Mouse (Mus musculus) kidney, postnatal 0 days (tissue): ENCODE measurements around the gene Trit1. TPM values are rescaled to one million over a fixed set of nuclear protein-coding genes. Genes with fewer than 3 reads are reported as not detected.

Experiments used
- ATAC-seq: fragments of 200-750 bp; cut with Nextera tagmentation; replicated peaks from 2 replicates; pipeline ENCODE4 v1.8.0; 2017; ENCODE audit warnings: low read depth, moderate number of reproducible peaks, moderate TSS enrichment, moderate library complexity; ENCODE audit not compliant: low FRiP score
- DNase-seq: peaks from one replicate; pipeline ENCODE4 v3.0.0-alpha.2; 2016; ENCODE audit warnings: low spot score
- H3K27ac ChIP-seq: fragments of 300-500 bp; sonication (generic); 2 replicates; pipeline ENCODE4 v1.5.1; 2014; ENCODE audit warnings: mild to moderate bottlenecking
- H3K27me3 ChIP-seq: fragments of 300-500 bp; sonication (generic); 2 replicates; pipeline ENCODE4 v1.6.1; 2014; ENCODE audit warnings: low read length, mixed read lengths; ENCODE audit not compliant: insufficient read depth
- H3K36me3 ChIP-seq: fragments of 300-500 bp; sonication (generic); 2 replicates; pipeline ENCODE4 v1.6.1; 2014; ENCODE audit warnings: low read length, mixed read lengths; ENCODE audit not compliant: insufficient read depth
- H3K4me1 ChIP-seq: fragments of 300-500 bp; sonication (generic); replicated peaks from 2 replicates; pipeline ENCODE4 v1.6.1; 2014; ENCODE audit warnings: antibody characterized with exemption, low read length, mixed read lengths; ENCODE audit not compliant: insufficient read depth
- H3K4me2 ChIP-seq: fragments of 300-500 bp; sonication (generic); 2 replicates; pipeline ENCODE4 v1.6.1; 2014; ENCODE audit warnings: mild to moderate bottlenecking, low read length, moderate library complexity, mixed read lengths
- H3K4me3 ChIP-seq: fragments of 300-500 bp; sonication (generic); replicated peaks from 2 replicates; pipeline ENCODE4 v1.5.1; 2014; ENCODE audit warnings: low read depth, low read length
- H3K9ac ChIP-seq: fragments of 300-500 bp; sonication (generic); 2 replicates; pipeline ENCODE4 v1.6.1; 2014; ENCODE audit warnings: low read depth, low read length
- H3K9me3 ChIP-seq: fragments of 300-500 bp; sonication (generic); replicated peaks from 2 replicates; pipeline ENCODE4 v1.6.1; 2016; ENCODE audit warnings: low read length, inconsistent platforms, mixed read lengths
- CTCF ChIP-seq: IDR thresholded peaks from 2 replicates; pipeline ENCODE4 v1.5.1; 2016; ENCODE audit warnings: antibody characterized with exemption, low read depth, mild to moderate bottlenecking, moderate library complexity
- WGBS: fragments of 180-500 bp; shearing (Covaris S2); extraction: QIAGEN DNeasy Blood & Tissue Kit; methylation state at CpG from one replicate; pipeline ENCODE4 v1.1.7; 2014; 5-methylcytosine and 5-hydroxymethylcytosine counted together
- polyA plus RNA-seq: library from polyadenylated mRNA; unstranded; fragments of >200 nt; fragmentation: Nextera tagmentation; extraction: Ambion mirVana; gene quantifications from 2 replicates; pipeline ENCODE4 v1.2.1, GENCODE M21; 2015

The Trit1 gene
- polyA plus RNA-seq, 1 experiment from 2014 or later: 15.7 TPM

DNA sequence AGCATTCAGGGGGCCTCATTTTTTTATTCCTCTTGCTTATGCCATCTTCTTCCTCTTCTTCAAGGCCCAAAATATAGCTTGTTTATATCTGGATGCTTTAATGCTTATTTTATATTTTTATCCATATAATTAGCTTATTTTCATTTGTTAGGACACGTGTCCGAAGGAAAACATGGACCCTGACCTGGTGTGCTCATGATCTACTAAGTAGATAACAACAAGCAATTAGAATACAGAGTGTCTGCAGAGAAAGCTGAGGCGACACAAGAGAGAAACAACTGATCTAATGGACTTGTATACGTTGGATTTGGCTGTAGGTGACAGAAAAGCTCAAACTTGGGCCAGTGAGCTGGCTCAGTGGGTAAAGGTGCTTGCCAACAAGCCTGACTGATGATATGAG lies 39.5 kb upstream of the Trit1 start:
- no peak overlapping the region for H3K4me2 ChIP-seq
- ATAC-seq (no peak), DNase-seq (no peak)
- H3K4me1 ChIP-seq: no peaks in the 10 kb centered on the region
- 76% methylated on average over 4 of the region's 4 CpGs for WGBS
- TF ChIP-seq CTCF: no peak
- no peak overlapping the region for H3K9ac ChIP-seq
- H3K9me3 ChIP-seq: no peaks in the 10 kb centered on the region
- no peaks in the 10 kb centered on the region for H3K36me3 ChIP-seq
- H3K27ac ChIP-seq: no peak overlapping the region
- H3K4me3 ChIP-seq: no peak overlapping the region
- no peaks in the 10 kb centered on the region for H3K27me3 ChIP-seq

DNA sequence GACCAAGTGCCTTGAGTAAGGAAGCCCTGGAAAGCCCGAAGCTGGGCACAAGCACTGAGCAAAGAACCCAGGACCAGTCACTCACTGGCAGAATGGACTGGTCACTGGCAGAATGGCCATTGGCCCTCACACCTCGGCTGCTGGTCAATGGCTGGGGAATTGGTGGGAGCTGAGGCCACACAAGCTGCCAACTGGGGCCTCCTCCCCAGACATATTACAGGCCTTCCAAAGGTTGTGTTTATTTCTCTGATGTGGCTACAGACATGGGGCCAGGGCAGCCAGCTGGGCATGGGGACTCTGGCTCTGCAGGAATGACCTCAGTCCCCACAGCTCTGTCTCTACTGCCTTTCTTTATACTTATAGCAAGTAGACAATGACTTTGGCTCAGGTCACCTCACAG lies 37.5 kb upstream of the Trit1 start:
- WGBS: 57% methylated on average over 2 of the region's 2 CpGs
- Histone ChIP-seq H3K9me3 (no peaks in the 10 kb centered on the region), H3K4me1 (peaks cover 4% of the 10 kb centered on the region; the same call in 1 of the 2 replicates), H3K4me2 (no peak overlapping the region), H3K27ac (no peak overlapping the region), H3K4me3 (no peak overlapping the region), H3K9ac (no peak overlapping the region), H3K27me3 (0 out of 2 replicates have a peak, but pooled peaks cover 5% of the 10 kb centered on the region), H3K36me3 (no peaks in the 10 kb centered on the region)
- DNase-seq (no peak), ATAC-seq (no peak)
- no peak for TF ChIP-seq CTCF

DNA sequence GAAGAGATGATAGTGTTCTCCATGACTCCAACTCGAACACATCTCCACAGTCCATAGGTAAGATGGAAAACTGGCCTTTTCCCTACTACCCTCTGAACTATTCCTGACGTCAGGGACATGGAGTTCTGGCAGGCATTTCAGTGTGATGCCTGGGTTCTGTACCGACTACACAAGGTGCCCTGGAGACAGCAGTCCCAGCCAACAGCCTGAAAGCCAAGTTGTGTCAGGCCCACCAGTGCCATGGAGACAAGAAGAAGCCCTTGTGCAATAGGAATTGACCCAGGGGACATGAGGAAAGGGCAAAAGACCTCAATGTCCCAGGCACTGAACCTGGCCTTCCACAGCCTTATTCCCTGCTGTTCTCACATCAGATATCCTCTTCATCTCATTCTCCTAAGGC lies 36.6 kb upstream of the Trit1 start:
- TF ChIP-seq CTCF: no peak
- no peak for ATAC-seq
- 74% methylated on average over 3 of the region's 3 CpGs for WGBS
- Histone ChIP-seq H3K27ac (no peak overlapping the region), H3K9me3 (no peaks in the 10 kb centered on the region), H3K9ac (no peak overlapping the region), H3K4me3 (no peak overlapping the region), H3K27me3 (0 out of 2 replicates have a peak, but pooled peaks cover 7% of the 10 kb centered on the region), H3K4me2 (no peak overlapping the region), H3K36me3 (no peaks in the 10 kb centered on the region), H3K4me1 (peaks cover 4% of the 10 kb centered on the region; the same call in 1 of the 2 replicates)
- DNase-seq: no peak

DNA sequence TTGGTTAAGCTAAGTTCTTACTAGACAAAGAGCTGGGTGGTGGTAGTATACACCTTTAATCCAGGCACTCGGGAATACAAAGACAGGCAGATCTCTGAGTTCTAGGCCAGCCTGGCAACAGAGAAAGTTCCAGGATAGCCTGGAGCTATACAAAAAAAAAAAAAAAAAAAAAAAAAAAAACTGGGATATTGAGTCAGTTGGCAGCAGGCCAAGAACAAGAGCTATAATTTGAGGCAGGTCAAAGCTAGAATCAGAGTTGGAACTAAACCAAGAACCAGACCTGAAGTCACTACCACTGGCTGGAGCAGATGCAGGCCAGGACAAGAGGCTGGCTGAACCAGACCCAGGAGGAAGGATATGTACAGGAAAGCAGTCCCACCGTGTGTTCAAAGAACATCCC lies 35.7 kb upstream of the Trit1 start:
- Histone ChIP-seq H3K36me3 (no peaks in the 10 kb centered on the region), H3K27ac (no peak overlapping the region), H3K4me3 (no peak overlapping the region), H3K9me3 (no peaks in the 10 kb centered on the region), H3K4me1 (peaks cover 4% of the 10 kb centered on the region; the same call in 1 of the 2 replicates), H3K27me3 (0 out of 2 replicates have a peak, but pooled peaks cover 7% of the 10 kb centered on the region), H3K4me2 (no peak overlapping the region), H3K9ac (no peak overlapping the region)
- WGBS: 56% methylated on average over 2 of the region's 2 CpGs
- DNase-seq (no peak), ATAC-seq (no peak)
- no peak for TF ChIP-seq CTCF

DNA sequence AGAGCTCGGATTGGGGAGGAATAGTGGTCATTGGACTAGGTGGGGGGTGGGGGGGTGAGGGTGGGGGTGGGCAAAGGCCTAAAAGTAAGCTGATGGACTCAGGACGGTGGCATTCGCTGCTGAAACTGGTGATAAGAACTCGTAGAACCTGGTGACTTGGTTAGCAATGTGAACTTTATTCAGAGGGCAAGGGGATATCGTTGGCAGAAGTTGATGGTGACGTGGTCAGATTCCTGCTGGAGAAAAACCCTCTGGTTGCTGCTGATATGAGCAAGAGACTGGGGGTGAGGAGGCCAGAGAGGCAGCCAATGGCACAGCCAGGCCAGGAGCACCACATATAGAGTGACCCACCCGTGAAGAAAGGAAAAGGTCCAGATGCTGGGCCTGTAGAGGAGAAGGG lies 35.2 kb upstream of the Trit1 start:
- DNase-seq (no peak), ATAC-seq (no peak)
- H3K9ac ChIP-seq: no peak overlapping the region
- H3K27ac ChIP-seq: no peak overlapping the region
- no peak for TF ChIP-seq CTCF
- H3K27me3 ChIP-seq: 0 out of 2 replicates have a peak, but pooled peaks cover 7% of the 10 kb centered on the region
- H3K36me3 ChIP-seq: no peaks in the 10 kb centered on the region
- peaks cover 4% of the 10 kb centered on the region; the same call in 1 of the 2 replicates for H3K4me1 ChIP-seq
- 76% methylated on average over 7 of the region's 7 CpGs for WGBS
- H3K4me3 ChIP-seq: no peak overlapping the region
- H3K9me3 ChIP-seq: no peaks in the 10 kb centered on the region
- H3K4me2 ChIP-seq: no peak overlapping the region

DNA sequence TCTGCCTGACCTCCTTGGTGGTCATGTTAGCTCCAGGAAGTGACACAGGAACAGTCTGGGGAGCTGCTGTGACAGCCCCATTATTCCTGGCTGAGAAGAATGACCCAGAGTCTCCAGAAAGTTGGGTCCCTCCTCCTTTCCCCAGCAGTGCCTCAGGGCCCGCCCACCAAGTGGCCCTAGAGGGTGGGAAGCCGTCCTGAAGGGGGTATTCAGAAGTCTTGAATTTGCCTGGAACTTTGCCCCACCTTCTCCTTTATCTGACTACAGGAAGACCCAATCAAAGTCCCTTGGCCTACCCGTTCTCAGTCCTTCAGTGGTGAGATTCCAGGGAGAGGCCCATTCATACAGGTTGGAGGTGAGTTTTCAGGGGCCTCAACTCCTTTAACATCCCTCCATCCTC lies 34.5 kb upstream of the Trit1 start:
- DNase-seq (no peak), ATAC-seq (no peak)
- H3K36me3 ChIP-seq: no peaks in the 10 kb centered on the region
- H3K9me3 ChIP-seq: no peaks in the 10 kb centered on the region
- H3K4me2 ChIP-seq: no peak overlapping the region
- peaks cover 4% of the 10 kb centered on the region; the same call in 1 of the 2 replicates for H3K4me1 ChIP-seq
- 54% methylated on average over 3 of the region's 3 CpGs for WGBS
- no peak overlapping the region for H3K4me3 ChIP-seq
- no peak overlapping the region for H3K27ac ChIP-seq
- no peak overlapping the region for H3K9ac ChIP-seq
- 0 out of 2 replicates have a peak, but pooled peaks cover 7% of the 10 kb centered on the region for H3K27me3 ChIP-seq
- no peak for TF ChIP-seq CTCF

DNA sequence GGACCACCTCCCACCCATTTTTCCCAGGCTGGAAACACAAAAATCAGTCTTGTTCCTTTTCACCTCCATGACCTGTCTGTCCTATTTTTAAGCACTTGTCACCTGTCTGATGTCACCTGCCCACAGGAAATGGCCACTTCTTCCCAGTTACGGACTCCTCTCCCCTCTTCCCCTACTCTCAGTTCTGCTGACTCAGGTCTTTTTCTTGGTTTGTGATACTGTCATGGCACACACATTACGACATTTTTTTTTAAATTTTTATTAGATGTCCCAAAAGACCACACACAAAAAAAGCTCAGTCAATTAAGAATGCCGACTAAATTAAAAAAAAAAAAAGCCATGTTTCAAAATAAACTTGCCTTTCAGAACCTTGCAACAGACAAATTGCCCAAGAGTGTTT lies 33.9 kb upstream of the Trit1 start:
- Histone ChIP-seq H3K9me3 (no peaks in the 10 kb centered on the region), H3K27me3 (0 out of 2 replicates have a peak, but pooled peaks cover 7% of the 10 kb centered on the region), H3K4me1 (peaks cover 4% of the 10 kb centered on the region; the same call in 1 of the 2 replicates), H3K9ac (no peak overlapping the region), H3K4me3 (no peak overlapping the region), H3K4me2 (no peak overlapping the region), H3K27ac (no peak overlapping the region), H3K36me3 (no peaks in the 10 kb centered on the region)
- TF ChIP-seq CTCF: no peak
- WGBS: 62% methylated on average over 3 of the region's 3 CpGs
- ATAC-seq (no peak), DNase-seq (no peak)
